Mouse (Mus musculus) skeletal muscle tissue, adult 2 months (tissue): ENCODE results near the gene Spaar.
"Not testable (repeated sequence)": the region's sequence is repeated elsewhere in the genome, so short reads cannot be mapped to it uniquely, and the experiment has no call there.

Experiments used
- DNase-seq: peaks from one replicate; pipeline ENCODE4 v3.0.0-alpha.2; 2012; ENCODE audit warnings: low read depth, low spot score

The Spaar gene

DNA sequence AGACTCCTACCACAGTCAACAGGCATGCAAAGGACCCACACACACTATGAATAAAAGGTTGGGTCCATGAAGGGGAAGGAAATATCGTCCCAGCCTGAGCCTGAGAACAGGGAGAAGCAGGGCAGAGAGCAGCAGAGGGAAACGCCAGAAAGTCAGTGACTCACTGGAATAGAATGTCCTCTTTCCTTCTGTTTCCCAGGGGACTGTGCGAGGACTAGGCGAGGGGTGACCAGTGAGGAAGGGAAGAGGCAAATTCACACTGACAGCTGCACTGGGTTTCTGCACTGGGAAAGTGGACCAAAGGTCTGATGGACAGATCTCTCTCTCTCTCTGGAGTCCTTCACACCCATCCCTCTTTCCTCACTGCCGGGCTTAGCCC lies 1.3 kb upstream of the Spaar start:
- peak; percentile 90 for DNase-seq

- DNase-seq = no peak
Measured at GRCm38 (mm10) chr4:43729126-43729525, 708 bp upstream of the Spaar start.

DNA sequence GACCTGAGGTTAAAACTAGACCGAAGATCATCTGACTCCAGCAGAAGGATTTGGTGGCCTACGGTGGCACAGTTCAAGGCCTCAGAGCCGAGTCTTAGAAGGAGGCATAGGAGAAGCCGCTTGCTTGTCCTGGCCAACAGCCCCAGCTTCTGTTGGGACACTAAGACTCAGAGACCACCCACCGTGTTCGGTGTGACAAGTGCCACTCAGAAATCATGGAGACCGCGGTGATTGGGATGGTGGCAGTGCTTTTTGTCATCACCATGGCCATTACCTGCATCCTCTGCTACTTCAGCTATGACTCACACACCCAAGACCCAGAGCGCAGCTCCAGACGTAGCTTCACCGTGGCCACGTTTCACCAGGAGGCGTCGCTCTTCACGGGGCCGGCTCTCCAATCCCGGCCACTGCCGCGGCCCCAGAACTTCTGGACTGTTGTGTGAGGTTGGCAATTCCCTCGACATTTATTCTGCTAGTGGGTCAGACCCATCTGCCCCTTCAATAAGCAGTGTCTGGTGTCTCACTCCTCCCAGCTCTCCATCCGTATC lies 990 bp downstream of the Spaar start:
- no peak for DNase-seq

DNA sequence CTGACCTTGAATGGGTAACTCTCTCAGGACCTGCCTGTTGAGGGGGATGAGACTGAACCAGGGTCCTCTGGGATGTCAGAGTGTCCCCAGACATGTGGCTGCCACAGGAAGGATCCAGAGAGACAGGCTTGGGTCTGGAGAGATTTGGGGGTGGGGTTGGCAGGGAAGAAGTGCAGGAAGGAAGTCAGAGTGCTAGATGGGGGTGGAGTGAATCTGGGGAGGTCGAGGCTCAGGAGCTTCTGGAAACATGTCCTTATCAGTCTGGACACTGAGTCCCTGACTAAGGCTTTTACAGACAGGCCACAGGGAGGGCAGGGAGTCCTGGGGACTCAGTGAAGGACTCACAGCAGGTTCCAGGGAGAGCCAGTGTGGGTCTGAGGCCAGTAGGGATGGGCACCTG lies 2.3 kb downstream of the Spaar start:
- DNase-seq = no peak

GRCm38 (mm10) chr4:43733186-43733585 lies 3.4 kb downstream of the Spaar start:
- DNase-seq = peak; percentile 82

DNA sequence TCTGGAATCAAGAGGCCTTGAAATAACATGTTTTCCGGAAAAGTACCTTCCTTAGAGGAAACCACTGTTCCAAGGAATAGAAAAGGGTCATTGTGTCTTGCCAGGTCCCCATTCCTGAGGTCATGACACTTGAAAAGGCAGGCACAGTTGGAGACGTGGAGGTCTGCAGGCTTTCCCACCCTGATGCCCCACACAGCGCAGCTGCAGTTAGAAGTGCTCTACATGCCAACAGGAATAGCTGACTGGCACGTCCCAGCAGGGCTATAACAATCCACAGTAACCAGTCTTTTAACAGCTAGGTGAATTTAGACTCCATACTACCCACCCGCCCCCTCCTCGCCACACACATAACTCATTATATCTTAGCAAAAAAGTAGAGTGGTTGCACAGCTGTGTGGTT lies 7.3 kb downstream of the Spaar start:
- DNase-seq = no peak

DNA sequence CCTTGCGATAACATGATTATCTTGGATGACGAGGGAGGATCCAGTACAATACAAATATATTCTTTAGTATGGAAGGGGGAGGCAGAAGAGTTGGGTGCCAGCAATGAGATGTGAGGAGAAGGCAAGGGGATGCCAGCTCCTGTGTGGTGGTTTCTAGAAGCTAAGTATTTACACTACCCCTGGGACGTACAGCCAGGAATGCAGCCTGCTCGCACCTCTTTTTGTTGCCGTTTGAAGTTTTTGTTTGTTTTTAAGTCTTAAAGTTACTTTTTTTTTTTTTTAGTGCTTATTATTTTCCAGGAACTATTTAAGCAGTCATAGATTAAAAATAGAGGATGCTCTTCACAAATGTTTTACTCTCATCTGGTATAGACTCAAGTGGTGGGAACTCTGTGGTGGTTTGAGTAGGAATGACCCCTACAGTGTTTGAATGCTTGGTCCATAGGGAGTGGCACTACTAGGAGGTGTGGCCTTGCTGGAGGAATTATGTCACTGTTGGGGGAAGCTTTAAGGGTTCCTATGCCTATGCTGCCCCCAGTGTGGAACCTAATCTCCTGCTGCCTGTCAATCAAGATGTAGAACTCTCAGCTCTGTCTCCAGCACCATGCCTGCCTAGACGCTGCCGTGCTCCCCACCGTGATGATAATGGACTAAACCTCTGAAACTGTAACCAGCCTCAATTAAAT lies 9.3 kb downstream of the Spaar start:
- no peak for DNase-seq

GRCm38 (mm10) chr4:43741526-43741925 lies 11.7 kb downstream of the Spaar start:
- no peak for DNase-seq

GRCm38 (mm10) chr4:43742637-43743036 lies 12.8 kb downstream of the Spaar start:
- no peak for DNase-seq

DNA sequence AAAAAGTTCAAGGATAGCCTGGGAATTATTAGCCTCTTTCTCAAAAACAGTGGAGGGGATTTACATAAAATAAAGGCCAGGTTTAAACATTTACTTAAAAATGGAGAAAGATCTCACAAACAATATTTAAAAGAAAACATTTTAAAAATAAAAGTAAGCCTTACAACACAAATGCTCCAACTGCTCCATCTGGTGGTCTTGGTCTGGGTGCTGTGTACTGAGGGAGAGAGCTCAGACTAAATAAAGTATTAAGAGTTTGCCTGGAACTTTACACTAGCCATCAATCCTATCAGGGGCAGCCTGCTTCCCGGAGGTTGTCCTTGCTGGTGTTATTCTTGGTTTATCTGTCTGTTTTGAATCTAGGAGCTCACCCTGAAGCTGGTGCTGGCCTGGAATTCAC lies 13.3 kb downstream of the Spaar start:
- DNase-seq = no peak

- DNase-seq = no peak
Measured at GRCm38 (mm10) chr4:43745187-43745586, 15.4 kb downstream of the Spaar start.

DNA sequence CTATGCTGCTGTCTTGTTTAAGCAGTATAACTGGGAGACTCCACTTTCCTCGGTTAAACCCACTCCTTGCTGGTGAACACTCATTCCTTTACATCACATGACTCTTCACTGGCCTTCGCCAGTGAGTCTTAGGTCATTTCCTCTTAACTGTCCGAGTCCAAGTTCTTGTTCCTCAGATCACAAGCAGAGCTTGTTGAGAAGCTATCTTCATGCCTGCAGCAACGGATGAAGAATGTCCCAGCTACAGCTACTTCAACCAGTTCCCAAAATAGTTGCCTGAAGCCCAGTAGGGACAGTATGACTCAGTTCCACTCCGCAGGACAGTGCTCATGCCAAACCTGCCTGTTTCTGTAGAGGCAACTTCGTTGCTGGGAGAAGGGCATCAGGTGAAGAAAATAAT lies 27.4 kb downstream of the Spaar start:
- DNase-seq = peak; percentile 25

- peak; percentile 27 for DNase-seq
Measured at GRCm38 (mm10) chr4:43759571-43760418, 30.0 kb downstream of the Spaar start.

GRCm38 (mm10) chr4:43760460-43760859 lies 30.6 kb downstream of the Spaar start:
- no peak for DNase-seq

- DNase-seq = no peak
Measured at GRCm38 (mm10) chr4:43761336-43761735, 31.5 kb downstream of the Spaar start.

DNA sequence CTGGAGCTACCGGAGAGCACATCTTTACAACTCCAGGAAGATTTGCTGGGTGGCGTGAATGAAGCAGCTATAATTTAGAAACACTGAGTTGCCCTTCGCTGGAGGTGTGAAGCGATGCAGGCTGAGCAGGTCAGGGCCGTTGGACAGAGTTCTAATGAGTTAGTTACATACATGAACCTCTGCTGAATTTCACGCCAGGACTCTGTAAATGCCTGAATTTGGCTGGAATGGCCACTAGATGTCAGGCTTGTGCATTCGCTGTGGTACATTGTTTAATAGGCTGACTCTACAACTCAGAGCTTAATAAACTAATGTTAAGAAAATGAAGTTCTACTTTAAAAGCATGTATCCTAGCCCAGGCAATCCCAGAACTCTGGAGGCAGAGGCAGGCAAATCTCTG lies 33.6 kb downstream of the Spaar start:
- DNase-seq = no peak

DNA sequence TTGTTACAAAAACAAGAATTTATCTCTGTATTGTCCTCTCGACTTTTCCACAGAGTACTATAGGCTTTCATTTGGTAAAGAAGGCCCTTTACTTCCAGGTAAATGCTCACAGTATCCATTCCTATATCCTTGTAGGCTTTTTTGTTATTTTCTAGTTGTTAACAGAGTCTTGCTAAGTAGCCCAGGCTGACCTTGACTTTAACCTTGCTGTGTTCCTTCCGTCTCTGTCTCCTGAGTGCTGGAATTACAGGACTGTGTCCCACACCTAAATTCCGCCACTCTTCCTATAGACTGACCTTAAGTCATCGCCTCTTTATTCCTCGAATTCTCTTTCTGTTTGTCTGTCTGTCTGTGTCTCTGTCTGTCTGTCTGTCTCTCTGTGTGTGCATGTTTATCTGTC lies 38.5 kb downstream of the Spaar start:
- DNase-seq = no peak

- no peak for DNase-seq
Measured at GRCm38 (mm10) chr4:43769374-43769773, 39.5 kb downstream of the Spaar start.

- DNase-seq = no peak
Measured at GRCm38 (mm10) chr4:43770909-43771308, 41.1 kb downstream of the Spaar start, which contains the start of gene Olfr159. Gene Olfr159 (minus strand): TSS chr4:43771009.

DNA sequence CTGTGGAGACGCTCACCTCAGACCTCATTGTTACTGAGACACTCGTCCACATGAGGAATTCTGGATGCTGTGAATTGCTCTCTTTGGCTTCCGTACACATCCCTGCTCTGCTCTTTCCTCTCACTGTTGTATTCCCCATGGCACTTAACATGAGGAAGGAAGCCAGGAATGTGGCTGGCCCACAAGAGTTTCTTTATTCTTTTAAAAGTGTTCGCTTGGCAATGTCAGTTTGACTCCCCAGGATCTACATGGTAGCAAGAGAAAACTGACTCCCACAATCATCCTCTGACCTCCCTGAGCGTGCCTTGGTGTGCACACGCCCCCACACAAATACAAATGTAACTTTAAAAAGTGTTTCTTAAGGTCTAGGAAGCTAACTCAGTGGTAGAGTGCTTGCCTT lies 41.8 kb downstream of the Spaar start:
- DNase-seq = no peak

DNA sequence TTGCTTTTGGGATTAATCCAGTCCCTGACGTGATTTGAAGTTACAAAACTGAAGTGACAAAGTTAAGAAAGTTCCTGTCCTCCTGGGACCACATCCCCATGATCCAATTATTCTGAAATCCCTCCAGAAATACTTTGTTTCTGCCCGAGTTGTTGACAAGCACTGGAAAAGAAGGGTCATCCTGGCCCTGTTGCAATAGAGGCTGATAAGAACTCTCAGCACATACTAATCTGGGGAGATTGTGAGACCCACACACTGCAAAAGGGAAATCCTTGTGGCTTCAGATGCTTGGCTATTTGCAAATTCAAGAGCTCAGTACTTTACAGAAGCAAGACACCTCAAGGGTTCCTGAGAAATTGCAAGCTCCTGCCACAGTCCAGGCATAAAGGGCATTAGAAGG lies 42.5 kb downstream of the Spaar start:
- DNase-seq = no peak

GRCm38 (mm10) chr4:43795296-43795695 lies 65.5 kb downstream of the Spaar start:
- no peak for DNase-seq

DNA sequence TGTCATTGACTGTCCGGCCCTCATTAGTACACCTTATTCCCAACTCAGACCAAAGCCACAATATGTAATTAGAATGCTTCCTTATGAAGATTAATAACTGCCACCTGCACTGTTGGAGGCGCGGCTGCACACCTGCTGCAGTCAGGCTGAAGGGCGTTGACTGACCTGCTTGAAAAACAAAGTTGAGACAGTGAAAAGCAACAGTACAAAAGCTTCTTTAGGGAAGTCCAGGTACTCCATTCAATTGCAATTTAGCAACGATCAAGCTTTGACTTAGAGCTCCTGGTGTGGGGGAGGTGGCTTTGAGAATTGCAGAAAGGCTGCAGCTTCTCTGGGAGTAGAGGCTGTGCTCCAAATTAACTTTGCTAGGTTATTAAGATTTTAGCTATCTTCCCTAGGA lies 66.0 kb downstream of the Spaar start:
- DNase-seq = not testable (repeated sequence)
